Mouse (Mus musculus): Measurements from ENCODE around the gene Cops3. TPM values are rescaled to one million over a fixed set of nuclear protein-coding genes. Genes with fewer than 3 reads are reported as not detected.

The Cops3 gene
- polyA plus RNA-seq, 2 experiments, result 33.5 to 108 TPM

GRCm38 (mm10) chr11:59774522-59774921 is 65.1 kb downstream of the Cops3 start:
- H3K4me3 ChIP-seq (ENCODE audit: insufficient read depth in 1 of 2, low read depth in 2 of 2, low read length in 2 of 2), result no peak overlapping the region
- ATAC-seq (ENCODE audit: insufficient read depth), result no peak
- no peak overlapping the region for H3K4me2 ChIP-seq (ENCODE audit: low read depth)
- no peaks in the 10 kb centered on the region for H3K27me3 ChIP-seq (ENCODE audit: control insufficient read depth, insufficient read depth, low read length)
- H3K9ac ChIP-seq (replicated peaks), result no peak overlapping the region
- H3K9me3 ChIP-seq (ENCODE audit: control insufficient read depth, low read length), result no peaks in the 10 kb centered on the region
- H3K4me1 ChIP-seq (replicated peaks; ENCODE audit: control insufficient read depth in 2 of 2, insufficient read depth in 2 of 2, low read length in 1 of 2), result no peaks in the 10 kb centered on the region
- TF ChIP-seq EP300 (IDR thresholded peaks at IDR 0.05; ENCODE audit: low read depth) (no peak), CTCF (IDR thresholded peaks at IDR 0.05; ENCODE audit: low read depth) (no peak)
- 39% methylated on average over 4 of the region's 4 CpGs for WGBS (ENCODE audit: insufficient replicate concordance)
- H3K27ac ChIP-seq, result no peak overlapping the region
- peaks cover 5% of the 10 kb centered on the region for H3K36me3 ChIP-seq (replicated peaks; ENCODE audit: control insufficient read depth, insufficient read depth, low read depth)
- no peak for DNase-seq (ENCODE audit: low read depth in 3 of 3, low spot score in 3 of 3)

- 75% methylated on average over 4 of the region's 4 CpGs for WGBS (ENCODE audit: insufficient replicate concordance)
- H3K4me2 ChIP-seq (ENCODE audit: low read depth), result no peak overlapping the region
- TF ChIP-seq CTCF (IDR thresholded peaks at IDR 0.05; ENCODE audit: low read depth), result no peak
- no peak for TF ChIP-seq EP300 (IDR thresholded peaks at IDR 0.05; ENCODE audit: low read depth)
- no peaks in the 10 kb centered on the region for H3K27me3 ChIP-seq (ENCODE audit: control insufficient read depth, insufficient read depth, low read length)
- H3K9ac ChIP-seq (replicated peaks), result no peak overlapping the region
- no peaks in the 10 kb centered on the region for H3K9me3 ChIP-seq (ENCODE audit: control insufficient read depth, low read length)
- H3K4me3 ChIP-seq (ENCODE audit: insufficient read depth in 1 of 2, low read depth in 2 of 2, low read length in 2 of 2), result no peak overlapping the region
- ATAC-seq (ENCODE audit: insufficient read depth), result no peak
- no peaks in the 10 kb centered on the region for H3K4me1 ChIP-seq (replicated peaks; ENCODE audit: control insufficient read depth in 2 of 2, insufficient read depth in 2 of 2, low read length in 1 of 2)
- H3K36me3 ChIP-seq (replicated peaks; ENCODE audit: control insufficient read depth, insufficient read depth, low read depth), result peaks cover 5% of the 10 kb centered on the region
- H3K27ac ChIP-seq, result no peak overlapping the region
- no peak for DNase-seq (ENCODE audit: low read depth in 3 of 3, low spot score in 3 of 3)
Measured at GRCm38 (mm10) chr11:59772902-59773301, 66.7 kb downstream of the Cops3 start.

- TF ChIP-seq CTCF (IDR thresholded peaks at IDR 0.05; ENCODE audit: low read depth), result no peak
- TF ChIP-seq EP300 (IDR thresholded peaks at IDR 0.05; ENCODE audit: low read depth), result no peak
- H3K27me3 ChIP-seq (ENCODE audit: control insufficient read depth, insufficient read depth, low read length), result no peaks in the 10 kb centered on the region
- peaks cover 5% of the 10 kb centered on the region for H3K36me3 ChIP-seq (replicated peaks; ENCODE audit: control insufficient read depth, insufficient read depth, low read depth)
- no peak for ATAC-seq (ENCODE audit: insufficient read depth)
- H3K27ac ChIP-seq, result no peak overlapping the region
- DNase-seq (ENCODE audit: low read depth in 3 of 3, low spot score in 3 of 3), result no peak
- no peaks in the 10 kb centered on the region for H3K9me3 ChIP-seq (ENCODE audit: control insufficient read depth, low read length)
- WGBS (ENCODE audit: insufficient replicate concordance), result 62% methylated on average over 2 of the region's 2 CpGs
- H3K9ac ChIP-seq (replicated peaks), result no peak overlapping the region
- no peak overlapping the region for H3K4me2 ChIP-seq (ENCODE audit: low read depth)
- no peak overlapping the region for H3K4me3 ChIP-seq (ENCODE audit: insufficient read depth in 1 of 2, low read depth in 2 of 2, low read length in 2 of 2)
- no peaks in the 10 kb centered on the region for H3K4me1 ChIP-seq (replicated peaks; ENCODE audit: control insufficient read depth in 2 of 2, insufficient read depth in 2 of 2, low read length in 1 of 2)
Measured at GRCm38 (mm10) chr11:59772291-59772690, 67.3 kb downstream of the Cops3 start.

GRCm38 (mm10) chr11:59770753-59771152 is 68.9 kb downstream of the Cops3 start:
- Histone ChIP-seq H3K36me3 (replicated peaks; ENCODE audit: control insufficient read depth, insufficient read depth, low read depth) (peaks cover 7% of the 10 kb centered on the region), H3K27me3 (ENCODE audit: control insufficient read depth, insufficient read depth, low read length) (no peaks in the 10 kb centered on the region), H3K27ac (no peak overlapping the region), H3K9me3 (ENCODE audit: control insufficient read depth, low read length) (no peaks in the 10 kb centered on the region), H3K4me1 (replicated peaks; ENCODE audit: control insufficient read depth in 2 of 2, insufficient read depth in 2 of 2, low read length in 1 of 2) (no peaks in the 10 kb centered on the region), H3K4me2 (ENCODE audit: low read depth) (no peak overlapping the region), H3K4me3 (ENCODE audit: insufficient read depth in 1 of 2, low read depth in 2 of 2, low read length in 2 of 2) (no peak overlapping the region), H3K9ac (replicated peaks) (no peak overlapping the region)
- TF ChIP-seq CTCF (IDR thresholded peaks at IDR 0.05; ENCODE audit: low read depth), result no peak
- no peak for TF ChIP-seq EP300 (IDR thresholded peaks at IDR 0.05; ENCODE audit: low read depth)
- WGBS (ENCODE audit: insufficient replicate concordance), result 35% methylated on average over 7 of the region's 7 CpGs
- ATAC-seq (ENCODE audit: insufficient read depth) (no peak), DNase-seq (ENCODE audit: low read depth in 3 of 3, low spot score in 3 of 3) (no peak)

- peaks cover 7% of the 10 kb centered on the region for H3K36me3 ChIP-seq (replicated peaks; ENCODE audit: control insufficient read depth, insufficient read depth, low read depth)
- no peak overlapping the region for H3K4me3 ChIP-seq (ENCODE audit: insufficient read depth in 1 of 2, low read depth in 2 of 2, low read length in 2 of 2)
- no peak for TF ChIP-seq CTCF (IDR thresholded peaks at IDR 0.05; ENCODE audit: low read depth)
- TF ChIP-seq EP300 (IDR thresholded peaks at IDR 0.05; ENCODE audit: low read depth), result no peak
- ATAC-seq (ENCODE audit: insufficient read depth) (no peak), DNase-seq (ENCODE audit: low read depth in 3 of 3, low spot score in 3 of 3) (no peak)
- no peak overlapping the region for H3K4me2 ChIP-seq (ENCODE audit: low read depth)
- WGBS (ENCODE audit: insufficient replicate concordance), result 59% methylated on average over 6 of the region's 6 CpGs
- no peaks in the 10 kb centered on the region for H3K27me3 ChIP-seq (ENCODE audit: control insufficient read depth, insufficient read depth, low read length)
- H3K4me1 ChIP-seq (replicated peaks; ENCODE audit: control insufficient read depth in 2 of 2, insufficient read depth in 2 of 2, low read length in 1 of 2), result no peaks in the 10 kb centered on the region
- H3K27ac ChIP-seq, result no peak overlapping the region
- H3K9ac ChIP-seq (replicated peaks), result no peak overlapping the region
- H3K9me3 ChIP-seq (ENCODE audit: control insufficient read depth, low read length), result no peaks in the 10 kb centered on the region
Measured at GRCm38 (mm10) chr11:59769738-59770137, 69.9 kb downstream of the Cops3 start.
